Mouse (Mus musculus): ENCODE results near the gene Prss30.
A peak's percentile ranks its signal among the peaks of the same experiment; 100 is the strongest.

Prss30 gene

DNA sequence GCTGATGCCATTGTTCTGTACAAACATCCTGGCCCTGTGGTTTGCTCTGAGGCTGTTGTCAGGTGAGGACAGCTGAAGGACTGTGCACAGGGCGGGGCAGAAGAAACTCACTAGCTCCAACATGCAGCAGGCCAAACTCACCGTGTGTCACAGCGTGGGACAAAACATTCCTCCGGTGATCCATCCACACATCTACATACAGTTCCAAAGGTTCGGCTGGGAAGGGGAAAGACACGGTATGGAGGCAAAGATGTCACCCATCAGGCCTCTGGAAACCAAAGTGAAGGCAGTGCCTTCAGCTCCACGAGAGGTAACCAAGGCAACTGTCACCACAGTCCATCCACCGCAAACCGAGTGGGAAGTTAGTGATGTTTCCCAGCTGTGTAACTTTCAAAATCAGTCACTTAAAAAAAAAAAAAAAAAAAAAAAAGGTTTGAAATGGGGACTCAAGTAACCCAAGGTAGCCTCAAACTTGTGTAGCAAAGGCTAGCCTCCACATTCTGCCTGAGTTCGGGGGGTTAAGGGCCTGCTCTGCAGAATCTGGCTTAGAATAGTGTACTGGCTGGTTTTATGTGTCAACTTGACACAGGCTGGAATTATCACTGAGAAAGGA lies at the start of gene Prss30:
Gene Prss30, minus strand, starts transcription at position 270 of the 613 bp plus-strand sequence.
- DNase-seq (ENCODE audit: low spot score), result no peak

DNA sequence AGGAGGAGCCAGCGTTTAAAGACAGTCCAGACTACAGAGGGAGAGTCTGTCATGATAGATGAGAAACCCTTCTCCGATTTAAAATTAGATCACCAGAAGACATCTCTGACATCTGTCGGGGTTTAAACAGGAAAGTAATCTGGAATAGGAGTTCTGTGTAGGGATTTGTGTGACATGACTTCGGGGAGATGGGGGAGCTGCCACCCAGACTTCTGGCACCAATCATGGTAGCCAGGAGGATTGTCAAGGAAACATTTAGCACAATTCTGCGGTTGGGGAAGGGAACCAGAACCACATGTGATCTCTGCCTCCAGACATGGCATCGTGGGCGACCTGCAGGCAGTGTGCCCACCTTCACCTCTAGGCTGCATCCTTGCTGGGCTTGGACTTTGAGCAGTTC lies 49.1 kb upstream of the Prss30 start:
- DNase-seq (ENCODE audit: low spot score), result no peak

DNA sequence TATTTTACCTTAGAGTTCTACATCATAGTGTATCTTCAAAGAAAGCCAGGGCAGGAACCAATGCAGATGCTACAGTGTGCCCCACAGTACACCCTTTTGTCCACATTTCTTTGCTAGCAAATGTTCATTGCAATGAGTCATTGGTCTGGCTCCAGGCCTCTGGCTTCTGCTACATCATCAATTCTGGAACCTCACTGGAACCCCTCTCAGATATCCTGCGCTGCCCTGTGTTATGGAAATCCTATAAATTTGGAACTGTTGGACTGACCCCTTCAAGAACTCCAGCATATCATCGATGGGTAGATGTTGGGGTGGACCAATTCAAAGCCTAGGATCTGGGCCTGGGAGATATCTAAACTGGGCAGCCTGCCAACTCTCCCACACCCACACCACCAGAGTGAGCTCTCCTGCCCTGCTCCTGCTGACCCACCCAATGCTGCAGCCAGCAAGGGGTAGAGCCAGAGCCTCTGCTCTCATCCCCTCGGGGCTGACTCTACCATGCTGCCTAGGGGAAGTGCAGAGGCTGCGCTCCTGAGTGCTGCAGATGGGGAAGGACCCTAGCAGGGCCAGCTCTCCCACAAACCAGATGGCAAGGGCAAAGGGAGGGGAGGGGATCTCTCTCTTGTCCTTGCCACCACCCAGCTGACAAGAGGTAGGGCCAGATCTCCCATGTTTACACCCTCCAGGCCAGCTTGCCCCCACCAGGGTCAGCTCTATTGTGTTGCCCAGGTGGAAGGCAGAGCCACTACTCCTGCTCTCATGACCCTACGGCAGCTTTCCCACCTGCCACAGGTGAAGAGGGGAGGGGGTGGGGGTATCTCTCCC lies 41.2 kb upstream of the Prss30 start:
- peak; percentile 57 for DNase-seq (ENCODE audit: low spot score)

DNA sequence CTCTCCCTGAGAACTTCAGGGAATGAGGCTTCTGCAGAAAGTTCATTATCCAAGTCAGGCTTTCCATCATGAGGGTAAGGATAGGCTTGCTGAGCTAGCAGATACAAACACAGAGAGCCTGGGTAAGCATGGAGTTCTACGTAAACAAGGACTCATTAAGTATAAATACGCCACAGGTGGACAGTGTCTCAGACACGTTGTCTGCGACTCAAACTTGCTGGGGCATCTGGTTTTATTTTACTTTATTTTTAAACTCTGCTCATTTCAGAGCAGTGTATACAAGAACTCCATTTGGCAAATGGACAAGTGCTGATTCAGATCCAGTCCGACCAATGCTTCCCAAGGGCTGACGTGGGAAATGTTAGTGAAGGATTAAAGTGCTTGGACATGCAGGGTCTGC lies 40.3 kb upstream of the Prss30 start:
- DNase-seq (ENCODE audit: low spot score), result no peak

DNA sequence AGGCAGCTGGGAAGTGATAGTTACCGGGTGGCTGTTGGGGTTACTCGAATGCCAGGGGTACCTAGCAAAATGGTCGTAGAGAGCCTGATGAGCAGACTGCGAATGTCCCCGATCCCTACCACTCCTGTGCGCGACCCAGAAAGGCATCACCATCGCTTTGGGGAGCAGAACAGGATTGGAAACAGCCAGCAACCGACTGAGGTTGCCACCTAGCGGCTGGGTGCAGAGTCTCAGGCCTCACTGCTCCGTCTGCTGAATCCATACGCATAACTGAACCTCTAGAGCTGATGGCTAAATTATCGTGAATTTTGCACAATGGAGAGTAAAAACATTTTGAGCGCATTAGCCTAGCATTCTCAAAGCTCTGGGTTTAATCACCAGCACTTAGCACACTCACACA lies 35.4 kb upstream of the Prss30 start:
- DNase-seq (ENCODE audit: low spot score), result no peak

DNA sequence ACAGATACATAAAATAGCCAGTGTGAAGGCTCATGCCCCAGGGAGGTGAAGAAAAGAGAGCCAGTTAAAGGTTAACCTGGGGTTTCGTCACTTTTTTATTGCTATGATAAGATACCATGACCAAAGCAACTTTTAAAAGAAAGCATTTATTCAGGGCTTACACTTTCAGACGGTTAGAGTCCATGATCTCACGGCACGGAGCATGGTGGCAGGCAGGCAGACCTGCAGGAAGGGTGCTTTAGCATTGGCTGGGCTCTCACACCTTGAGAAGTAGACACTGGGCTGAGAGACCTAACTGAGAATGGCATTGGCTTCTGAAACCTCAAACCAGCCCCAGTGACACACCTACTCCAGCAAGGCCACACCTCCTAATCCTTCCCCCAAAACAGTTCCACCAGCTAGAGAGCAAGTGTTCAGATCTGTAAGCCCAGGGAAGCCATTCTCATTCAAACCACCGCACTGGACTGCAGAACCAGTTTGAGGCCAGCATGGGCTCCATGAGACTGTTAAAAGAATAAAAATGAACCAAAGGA lies 34.1 kb upstream of the Prss30 start:
- no peak for DNase-seq (ENCODE audit: low spot score)

DNA sequence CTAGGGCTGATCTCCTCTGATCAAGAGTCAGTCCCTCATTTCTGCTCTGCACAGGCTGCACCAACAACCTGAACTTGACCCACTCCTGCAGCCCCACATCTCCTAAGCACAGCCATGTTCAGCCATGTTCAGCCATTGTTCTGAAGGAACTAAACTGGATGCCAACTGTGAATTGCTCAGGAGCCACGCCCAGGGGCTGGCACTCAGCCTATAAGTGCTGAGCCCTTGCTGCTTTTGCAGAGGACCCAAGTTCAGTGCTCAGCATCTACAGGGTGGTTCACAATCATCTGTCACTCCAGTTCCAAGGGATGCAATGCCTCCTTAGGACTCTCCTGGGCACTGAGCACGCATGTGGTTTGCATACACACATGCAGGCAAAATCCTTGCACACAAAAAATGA lies 32.6 kb upstream of the Prss30 start:
- no peak for DNase-seq (ENCODE audit: low spot score)

DNA sequence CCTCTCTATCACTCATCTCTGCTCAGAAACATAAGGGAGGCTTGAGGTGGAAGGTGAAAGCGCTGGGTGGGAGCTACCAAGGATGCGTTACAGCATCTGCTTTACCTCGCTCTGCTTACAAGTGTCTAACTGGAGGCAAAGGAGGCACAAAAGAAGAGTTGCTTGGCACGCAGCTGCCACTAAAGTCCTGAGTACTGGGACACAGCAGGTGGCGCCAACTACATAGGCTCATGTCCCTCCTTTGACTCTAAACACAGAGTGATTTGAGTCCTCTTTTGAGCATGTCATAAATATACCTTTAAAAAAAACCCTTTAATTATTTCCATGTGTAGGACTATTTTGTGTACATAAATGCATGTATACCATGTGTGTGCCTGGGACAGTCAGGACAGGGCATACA lies 29.3 kb upstream of the Prss30 start:
- no peak for DNase-seq (ENCODE audit: low spot score)

DNA sequence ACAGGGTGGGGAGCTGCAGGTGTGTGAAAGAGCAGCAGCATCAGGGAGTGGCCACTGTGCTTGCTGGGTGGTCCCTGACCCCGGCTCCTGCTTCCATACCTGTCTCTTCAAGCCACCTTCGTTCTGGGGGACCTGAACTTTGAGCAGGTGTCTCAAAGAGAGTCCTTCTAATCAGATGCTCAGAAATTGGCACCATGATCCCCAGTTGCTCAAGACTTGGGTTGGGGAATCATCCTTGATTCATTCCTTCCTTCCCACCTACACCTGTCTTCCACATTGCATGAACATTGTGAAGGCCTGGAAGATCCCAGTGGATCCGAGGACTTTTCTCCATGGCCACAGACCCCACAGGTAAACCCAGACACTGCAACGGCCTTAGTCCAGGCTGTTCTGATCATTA lies 27.7 kb upstream of the Prss30 start:
- no peak for DNase-seq (ENCODE audit: low spot score)

DNA sequence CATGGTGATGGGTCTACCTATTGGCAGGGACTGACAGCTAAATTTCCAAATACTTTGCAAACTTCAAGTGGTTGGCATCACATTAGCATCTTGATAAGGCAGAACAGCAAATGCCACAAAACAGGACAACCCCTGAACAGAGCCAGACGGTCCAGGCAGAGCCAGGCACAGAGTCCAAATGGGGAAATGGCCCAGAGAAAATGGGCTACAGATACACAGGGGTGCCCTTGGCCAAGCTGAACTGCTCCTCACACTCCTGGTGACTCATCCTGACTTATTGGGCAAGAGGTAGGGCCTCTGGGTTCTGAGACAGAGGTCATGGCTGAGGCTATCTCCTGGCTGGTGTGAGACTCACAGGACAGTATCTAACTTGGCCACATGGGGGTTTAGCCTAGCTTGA lies 27.0 kb upstream of the Prss30 start:
- no peak for DNase-seq (ENCODE audit: low spot score)

DNA sequence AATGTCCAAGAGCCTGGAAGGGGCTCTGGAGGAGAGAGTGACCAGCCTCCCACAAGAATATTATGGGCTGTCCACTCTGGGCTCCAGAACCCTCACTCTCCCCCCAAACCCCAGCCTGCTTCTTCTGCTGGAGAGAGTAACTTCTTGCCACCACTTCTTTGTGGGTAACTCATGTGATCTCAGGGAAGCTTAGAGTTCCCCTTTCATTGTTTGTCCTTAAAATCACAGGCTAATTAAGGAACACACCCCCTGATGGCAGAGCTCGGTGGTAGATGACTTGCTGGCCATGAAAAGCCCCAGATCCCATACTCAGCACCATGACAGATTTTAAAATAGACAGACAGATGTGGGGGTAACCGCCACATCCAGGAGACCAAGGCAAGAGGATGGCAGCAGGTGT lies 26.6 kb upstream of the Prss30 start:
- no peak for DNase-seq (ENCODE audit: low spot score)

DNA sequence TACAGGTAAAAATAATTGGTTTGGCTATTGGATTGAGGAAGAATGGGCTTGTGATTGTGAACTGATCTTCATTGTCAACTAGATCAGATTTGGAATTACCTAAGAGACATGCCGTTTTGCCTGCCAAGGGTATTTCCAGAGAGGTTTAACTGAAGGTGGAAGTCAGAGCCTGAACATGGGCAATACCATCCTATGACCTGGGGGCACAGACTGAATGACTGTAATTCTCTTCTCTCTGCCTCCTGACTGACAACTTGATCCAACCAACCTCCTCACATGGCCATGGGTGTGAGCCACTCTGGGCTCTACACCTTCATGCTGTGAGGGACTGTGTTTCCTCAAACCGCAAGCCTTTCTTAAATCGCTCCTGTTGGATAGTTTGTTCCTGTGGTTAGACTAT lies 24.7 kb upstream of the Prss30 start:
- no peak for DNase-seq (ENCODE audit: low spot score)

DNA sequence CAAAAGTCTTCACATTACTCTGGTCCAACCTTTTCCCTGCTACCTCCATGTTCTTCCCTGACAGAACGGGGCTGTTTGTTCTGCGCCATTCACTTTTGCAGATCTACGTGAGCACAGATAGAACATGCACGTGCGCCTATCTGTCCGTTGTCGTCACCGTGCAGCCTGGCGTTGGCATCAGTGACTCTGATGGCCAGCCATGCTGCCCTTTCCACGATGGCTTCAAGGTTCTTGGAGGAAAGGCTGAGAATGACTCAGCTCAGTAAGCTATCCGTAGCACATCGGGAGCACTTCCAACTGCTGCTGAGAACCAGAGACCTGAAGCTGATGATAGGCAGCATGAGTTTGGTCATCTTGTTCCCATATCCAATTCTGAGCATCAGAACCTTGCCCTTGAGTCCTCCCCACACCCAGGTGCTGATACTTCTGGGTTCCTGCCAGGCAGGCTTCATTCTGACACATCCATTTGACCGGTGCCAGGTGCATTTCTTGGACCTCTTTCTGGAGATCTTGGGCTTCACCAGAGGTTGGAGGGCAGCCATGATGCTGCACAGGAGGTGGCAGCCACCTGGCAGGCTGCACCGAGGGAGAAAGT lies 23.8 kb upstream of the Prss30 start:
- DNase-seq (ENCODE audit: low spot score), result no peak

DNA sequence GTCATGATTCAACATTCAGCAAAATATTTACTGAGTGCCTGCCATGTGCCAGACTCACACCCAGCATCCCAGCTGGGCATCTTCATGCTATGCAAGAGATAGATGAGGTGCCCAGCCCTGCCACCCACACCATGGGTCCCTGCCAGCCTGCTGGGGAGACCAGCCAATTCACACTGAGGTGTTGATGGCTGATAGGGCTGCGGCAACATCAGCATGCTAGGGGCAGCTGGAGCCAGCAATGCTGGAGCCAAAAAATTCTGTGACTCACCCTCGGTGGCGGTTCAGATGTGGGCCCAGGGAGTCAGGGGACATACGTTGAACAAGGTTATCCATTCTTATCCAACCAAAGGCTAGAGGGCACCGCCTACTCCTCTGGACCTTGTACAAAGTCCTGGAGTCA lies 20.0 kb upstream of the Prss30 start:
- DNase-seq (ENCODE audit: low spot score), result no peak

DNA sequence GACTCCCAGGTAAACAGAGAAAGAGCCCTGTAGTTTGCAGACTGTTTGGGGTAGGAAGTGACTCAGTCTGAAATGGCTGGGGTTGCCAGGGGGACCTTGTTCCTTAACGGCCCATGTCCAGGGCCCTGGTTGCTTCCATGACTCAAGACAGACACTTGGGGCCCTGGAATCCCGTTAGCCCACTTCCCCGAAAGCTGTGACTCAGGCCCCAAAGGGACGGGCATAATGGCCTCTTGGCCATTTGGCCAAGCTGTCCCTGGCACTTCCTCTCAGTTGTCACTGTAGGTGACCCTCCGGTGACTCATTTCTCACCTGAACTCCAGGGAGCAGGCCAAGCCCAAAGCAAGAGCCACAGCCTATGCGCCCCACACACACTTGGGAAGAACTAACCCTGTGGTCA lies 18.0 kb upstream of the Prss30 start:
- no peak for DNase-seq (ENCODE audit: low spot score)

DNA sequence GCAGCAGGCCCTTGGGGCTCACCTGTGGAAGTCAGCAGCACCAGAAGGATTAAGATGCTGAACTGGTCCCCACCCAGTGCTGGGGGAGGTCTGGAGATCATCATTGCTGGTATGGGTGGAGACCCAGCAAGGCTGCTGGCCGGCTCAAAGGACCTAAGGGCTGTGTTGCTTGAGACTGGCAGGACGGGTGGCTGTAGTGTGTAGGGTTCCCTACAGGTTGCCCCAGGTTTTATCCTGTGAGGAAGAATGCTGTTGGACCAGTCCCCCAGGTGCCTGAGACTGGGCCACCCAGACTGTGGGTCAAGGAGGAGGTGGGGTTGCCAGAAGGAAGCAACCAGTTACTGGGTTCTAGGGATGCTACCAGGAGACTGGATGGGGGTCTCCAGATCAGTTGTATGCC lies 17.5 kb upstream of the Prss30 start, which contains the start of gene Prss22:
Gene Prss22, minus strand, starts transcription at position 200 of the 400 bp plus-strand sequence.
- DNase-seq (ENCODE audit: low spot score), result no peak

DNA sequence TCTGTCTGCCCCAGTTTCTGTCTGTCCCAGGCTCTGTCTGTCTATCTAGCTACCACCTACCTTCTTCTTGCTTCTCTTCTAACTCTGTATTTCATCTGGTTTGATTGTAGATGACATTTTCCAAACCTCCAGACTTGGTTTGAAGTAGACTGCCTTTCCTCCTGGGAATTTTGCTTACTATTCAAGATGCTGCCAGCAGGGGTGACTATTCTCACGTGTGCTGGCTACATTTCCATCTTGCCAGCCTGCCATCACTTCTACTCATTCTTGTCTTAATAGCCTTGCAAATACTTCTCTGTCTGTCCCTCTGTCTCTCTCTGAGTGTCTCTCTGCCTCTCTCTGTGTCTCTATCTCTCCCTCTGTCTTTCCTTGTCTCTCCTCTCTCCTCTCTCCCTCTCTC lies 15.1 kb upstream of the Prss30 start:
- DNase-seq (ENCODE audit: low spot score), result no peak

DNA sequence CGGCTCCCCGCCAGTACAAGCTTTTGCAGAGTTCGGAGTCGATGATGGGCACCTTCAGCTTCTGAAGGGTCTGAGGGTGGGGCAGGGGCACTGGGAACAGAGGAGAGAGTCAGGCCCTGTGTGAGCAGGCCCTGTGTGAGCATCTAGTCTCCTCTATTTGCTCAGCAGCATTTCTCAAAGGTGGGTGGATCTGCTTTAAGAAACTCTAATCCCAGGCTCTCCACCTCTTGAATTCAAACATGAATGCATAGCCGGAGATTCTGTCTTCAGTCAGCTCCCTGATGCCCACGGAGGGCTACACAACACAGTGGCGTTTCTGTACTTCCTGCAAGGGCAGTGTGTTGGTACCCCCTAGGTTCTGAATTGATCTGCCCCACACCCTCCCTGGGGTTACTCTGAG lies 14.3 kb upstream of the Prss30 start:
- DNase-seq (ENCODE audit: low spot score), result no peak

DNA sequence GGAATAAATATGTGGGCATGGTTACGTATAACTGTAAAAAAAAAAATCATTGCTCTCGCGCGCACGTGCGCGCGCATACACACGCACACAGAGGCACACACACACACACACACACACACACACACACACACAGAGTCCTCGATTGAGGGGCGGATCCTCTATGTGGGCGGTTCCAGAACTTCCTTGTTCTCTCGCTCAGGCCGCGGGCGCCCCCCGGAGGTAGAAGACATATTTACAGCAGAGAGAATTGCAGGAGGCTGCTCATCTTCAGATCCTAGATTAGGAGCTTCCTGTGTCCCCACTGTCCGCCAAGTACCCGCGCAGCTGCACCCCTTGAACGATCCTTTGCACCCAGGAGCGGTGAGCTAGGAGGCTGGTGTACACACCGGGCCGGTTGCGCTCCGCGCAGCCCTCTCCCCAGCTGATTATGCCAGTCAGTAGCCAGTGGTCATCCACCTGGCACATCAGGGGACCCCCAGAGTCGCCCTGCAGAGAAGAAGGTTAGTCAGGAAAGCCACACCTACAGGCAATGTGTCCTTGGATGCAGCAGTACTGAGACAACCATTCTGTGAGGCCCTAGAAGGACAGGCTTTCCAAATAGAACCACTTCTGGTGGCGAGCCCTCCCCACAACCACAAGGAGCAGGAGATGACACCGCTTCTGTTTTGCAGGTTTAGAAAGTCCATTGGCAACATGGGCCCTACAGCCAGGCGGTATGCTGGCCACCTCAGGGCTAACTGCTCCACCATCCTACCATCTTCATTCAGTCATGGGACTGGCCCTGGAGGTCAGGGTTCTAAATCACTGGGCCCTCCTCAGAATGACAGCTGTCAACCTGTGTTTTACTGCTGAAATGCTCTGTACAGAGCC lies 13.4 kb upstream of the Prss30 start:
- DNase-seq (ENCODE audit: low spot score), result peak; percentile 71

DNA sequence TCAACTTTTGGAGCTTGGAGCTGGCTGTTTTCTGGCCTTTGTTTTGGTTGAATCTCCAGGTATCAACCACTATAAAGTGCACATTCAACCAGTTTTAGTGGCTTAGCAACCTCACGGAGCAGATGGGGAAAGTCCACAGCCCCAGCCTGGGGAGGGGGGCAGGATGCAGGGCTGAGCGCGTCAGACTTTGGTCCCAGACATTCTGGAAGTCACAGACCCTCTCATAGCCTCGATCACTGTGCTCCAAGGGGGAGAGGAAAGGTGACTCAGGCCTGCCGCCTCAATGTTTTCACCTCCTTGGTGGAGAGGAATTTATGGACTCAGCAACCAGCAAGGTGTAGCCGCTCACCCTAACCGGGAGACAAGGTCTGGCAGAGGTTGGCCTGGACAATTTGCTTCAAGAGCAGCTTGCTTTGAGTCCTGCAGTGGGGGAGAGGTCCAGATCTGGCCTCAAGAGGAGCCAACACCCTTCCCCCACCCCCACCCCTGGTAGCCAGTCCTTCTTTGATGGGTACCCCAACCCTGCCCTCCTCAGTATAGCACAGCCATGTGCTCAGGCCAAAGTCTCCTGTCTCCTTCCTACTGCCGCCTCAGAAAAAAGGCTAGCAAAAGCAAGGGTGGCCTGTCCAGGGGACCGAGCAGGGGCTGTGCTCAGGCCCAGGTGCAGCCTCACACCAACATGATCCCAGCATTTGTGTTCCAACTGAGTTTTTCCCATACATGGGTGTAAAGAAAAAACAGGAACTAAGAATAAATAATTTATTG lies 12.6 kb upstream of the Prss30 start:
- DNase-seq (ENCODE audit: low spot score), result no peak

DNA sequence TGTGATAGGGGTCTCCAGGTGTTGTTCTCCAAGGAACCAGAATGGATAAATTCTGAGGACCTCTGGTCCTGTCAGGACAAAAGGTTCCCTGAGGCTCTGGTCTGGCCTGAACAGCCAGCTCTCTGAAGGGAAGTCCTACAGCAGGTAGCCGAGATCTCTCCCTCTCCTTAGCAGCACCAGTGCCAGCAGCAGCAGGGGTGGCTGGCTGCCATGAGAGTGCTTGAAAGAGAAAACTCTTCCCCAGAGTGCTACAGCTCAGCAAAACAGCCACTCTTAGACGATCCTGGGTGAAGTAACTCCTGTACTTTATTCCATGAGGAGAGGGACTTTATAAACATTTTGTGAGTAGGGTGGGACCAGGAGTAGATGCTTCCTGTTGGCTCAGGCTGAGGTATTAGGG lies 9.4 kb upstream of the Prss30 start:
- DNase-seq (ENCODE audit: low spot score), result no peak

Data from spleen, adult 12 weeks (tissue).